ENCODE assay signal across 8 mouse cellular contexts in genomic region chr10:43452663-43452996, GRCm38 (mm10). TPM values are rescaled to one million over a fixed set of nuclear protein-coding genes. Genes with fewer than 3 reads are reported as not detected.
A peak's percentile ranks its signal among the peaks of the same experiment; 100 is the strongest.
DNase-seq lines count a peak whose midpoint lies in the region; ATAC-seq and TF ChIP-seq lines count a peak whose summit lies in the region.

No protein-coding gene starts in this region.

- peak overlapping the region; percentile 40 for H3K4me2 ChIP-seq in forebrain, embryonic 12.5 days
- H3K4me2 ChIP-seq in intestine, postnatal 0 days (replicated peaks; ENCODE audit: low read depth): peak overlapping the region; percentile 54
- H3K4me2 ChIP-seq in myocyte (ENCODE audit: low read depth): peak overlapping the region; percentile 72

- H3K9ac ChIP-seq in forebrain, embryonic 12.5 days: no peak overlapping the region
- H3K9ac ChIP-seq in intestine, postnatal 0 days (ENCODE audit: low read depth, low read length): no peak overlapping the region

- H3K36me3 ChIP-seq in forebrain, embryonic 12.5 days (replicated peaks): no peaks in the 10 kb centered on the region
- no peaks in the 10 kb centered on the region for H3K36me3 ChIP-seq in intestine, postnatal 0 days (ENCODE audit: control insufficient read depth, insufficient read depth)
- no peaks in the 10 kb centered on the region for H3K36me3 ChIP-seq in myocyte (ENCODE audit: control insufficient read depth, insufficient read depth)

- no peaks in the 10 kb centered on the region for H3K27me3 ChIP-seq in forebrain, embryonic 12.5 days
- no peaks in the 10 kb centered on the region for H3K27me3 ChIP-seq in intestine, postnatal 0 days (replicated peaks; ENCODE audit: control insufficient read depth, insufficient read depth, low read length)
- H3K27me3 ChIP-seq in myocyte (ENCODE audit: control insufficient read depth, insufficient read depth, insufficient read length): no peaks in the 10 kb centered on the region

- no peak for ATAC-seq in forebrain, embryonic 12.5 days (ENCODE audit: low FRiP score)
- no peak for ATAC-seq in intestine, postnatal 0 days

- DNase-seq in layer of hippocampus, adult 2 months (ENCODE audit: low spot score in 2 of 2): no peak
- no peak for DNase-seq in layer of hippocampus, adult 9-11 months
- no peak for DNase-seq in thymus, postnatal 10 days (ENCODE audit: low spot score in 2 of 2)
- no peak for DNase-seq in yolk sac, embryonic 10.5 days (ENCODE audit: low spot score)
- DNase-seq in retina, embryonic 14.5 days (ENCODE audit: low spot score): no peak

- no peak for TF ChIP-seq CTCF in layer of hippocampus, adult 2 months (conservative IDR thresholded peaks at IDR 0.05)
- no peak for TF ChIP-seq CTCF in intestine, postnatal 0 days (IDR thresholded peaks at IDR 0.05; ENCODE audit: low read depth)

- no peaks in the 10 kb centered on the region for H3K79me2 ChIP-seq in myocyte (ENCODE audit: control insufficient read depth, insufficient read depth)

- H3ac ChIP-seq in myocyte (ENCODE audit: control insufficient read depth, insufficient read length): no peak overlapping the region

- H3K27ac ChIP-seq in layer of hippocampus, adult 2 months: no peak overlapping the region
- no peak overlapping the region for H3K27ac ChIP-seq in forebrain, embryonic 12.5 days
- no peak overlapping the region for H3K27ac ChIP-seq in intestine, postnatal 0 days (ENCODE audit: low read depth, low read length)

- H3K4me3 ChIP-seq in layer of hippocampus, adult 2 months: peak overlapping the region; percentile 42
- no peak overlapping the region for H3K4me3 ChIP-seq in forebrain, embryonic 12.5 days (replicated peaks)
- H3K4me3 ChIP-seq in intestine, postnatal 0 days (ENCODE audit: low read depth, low read length): no peak overlapping the region
- no peak overlapping the region for H3K4me3 ChIP-seq in myocyte

- no peaks in the 10 kb centered on the region for H3K9me3 ChIP-seq in forebrain, embryonic 12.5 days
- 0 out of 2 replicates have a peak, but pooled peaks cover 2% of the 10 kb centered on the region for H3K9me3 ChIP-seq in intestine, postnatal 0 days (ENCODE audit: control insufficient read depth)

- TF ChIP-seq POLR2A in myocyte (IDR thresholded peaks at IDR 0.05; ENCODE audit: insufficient read length, low read depth): no peak

- H3K4me1 ChIP-seq in forebrain, embryonic 12.5 days: peaks cover 12% of the 10 kb centered on the region
- H3K4me1 ChIP-seq in intestine, postnatal 0 days (replicated peaks; ENCODE audit: control insufficient read depth, insufficient read depth, low read length): no peaks in the 10 kb centered on the region

- WGBS in forebrain, embryonic 12.5 days: 20% methylated on average over 5 of the region's 5 CpGs
- WGBS in intestine, postnatal 0 days: 17% methylated on average over 5 of the region's 5 CpGs

TF ChIP-seq in myocyte, 11 proteins besides CTCF, POLR2A, EP300 and RAD21:
- TF ChIP-seq TCF12 (IDR thresholded peaks at IDR 0.05; ENCODE audit: insufficient read depth, poor library complexity, severe bottlenecking) (no peak), TCF3 (IDR thresholded peaks at IDR 0.05; ENCODE audit: insufficient read length, low read depth) (no peak), E2F4 (IDR thresholded peaks at IDR 0.05; ENCODE audit: insufficient read depth) (no peak), USF1 (IDR thresholded peaks at IDR 0.05; ENCODE audit: low read depth) (no peak), SRF (IDR thresholded peaks at IDR 0.05; ENCODE audit: control insufficient read depth, insufficient read length, low read depth) (no peak), REST (IDR thresholded peaks at IDR 0.05; ENCODE audit: insufficient read depth, insufficient read length) (no peak), MYOD1 (IDR thresholded peaks at IDR 0.05; ENCODE audit: control insufficient read depth in 1 of 3, insufficient read length in 2 of 3, low read depth in 2 of 3) (no peak), CEBPB (IDR thresholded peaks at IDR 0.05; ENCODE audit: insufficient read depth, poor library complexity, severe bottlenecking) (no peak), MYOG (IDR thresholded peaks at IDR 0.05; ENCODE audit: control insufficient read depth in 1 of 3, insufficient read depth in 1 of 3, insufficient read length in 2 of 3, low read depth in 2 of 3) (no peak), MAX (IDR thresholded peaks at IDR 0.05; ENCODE audit: low read depth) (no peak), POLR2AphosphoS2 (IDR thresholded peaks at IDR 0.05; ENCODE audit: insufficient read length, low read depth) (no peak)

RNA-seq across cellular contexts. Expression of gene Bend3, which starts 26.0 kb away (rescaled TPM):
- total RNA-seq in layer of hippocampus, adult 2 months (2021): 1 to 10 TPM; 5.2 to 6.2 TPM
- polyA plus RNA-seq in forebrain, embryonic 12.5 days (2016; fragmentation: Nextera tagmentation; extraction: Ambion mirVana): 6.3 and 7.5 TPM in 2 replicates
- polyA plus RNA-seq in intestine, postnatal 0 days (2015; fragmentation: Nextera tagmentation; extraction: Ambion mirVana): 0.86 and 0.98 TPM in 2 replicates
- polyA plus RNA-seq in myocyte (2012; fragmentation: generic; extraction: Trizol): 3.0 TPM
